Mouse (Mus musculus): ENCODE measurements around the gene Ccdc151. TPM values are rescaled to one million over a fixed set of nuclear protein-coding genes. Genes with fewer than 3 reads are reported as not detected.

Ccdc151 gene
- polyA plus RNA-seq, 1 experiment from 2014 or later: 1.5 TPM

GRCm38 (mm10) chr9:21992227-21992626 is 10.2 kb downstream of the Ccdc151 start:
- no peak overlapping the region for H3K27ac ChIP-seq
- H3K27me3 ChIP-seq: peaks cover 74% of the 10 kb centered on the region

GRCm38 (mm10) chr9:21989230-21990110 is 13.0 kb downstream of the Ccdc151 start, which contains the start of gene Rgl3:
Rgl3 (minus strand) TSS chr9:21989446.
- under 1% methylated on average over 42 of the region's 42 CpGs for WGBS
- Histone ChIP-seq H3K4me3 (peak within 1 kb of the TSS; percentile 45), H3K4me2 (replicated peaks) (peak within 1 kb of the TSS; percentile 76), H3K4me1 (peaks cover 26% of the 10 kb centered on the region), H3K9me3 (no peaks in the 10 kb centered on the region), H3K27ac (no peak within 1 kb of the TSS), H3K36me3 (no peaks in the 10 kb centered on the region), H3K27me3 (peaks cover 93% of the 10 kb centered on the region), H3K9ac (peak within 1 kb of the TSS; percentile 63)
- ATAC-seq (ENCODE audit: low FRiP score, low read depth): no peak

More at GRCm38 (mm10) chr9:21992227-21992626, 10.2 kb downstream of the Ccdc151 start:
- Histone ChIP-seq H3K36me3 (no peaks in the 10 kb centered on the region), H3K4me3 (no peak overlapping the region), H3K4me1 (peaks cover 26% of the 10 kb centered on the region), H3K4me2 (replicated peaks) (no peak overlapping the region), H3K9me3 (no peaks in the 10 kb centered on the region), H3K9ac (no peak overlapping the region)
- ATAC-seq (ENCODE audit: low FRiP score, low read depth): no peak
- WGBS: 78% methylated on average over 4 of the region's 4 CpGs

- Histone ChIP-seq H3K36me3 (no peaks in the 10 kb centered on the region), H3K9me3 (no peaks in the 10 kb centered on the region), H3K4me1 (peaks cover 26% of the 10 kb centered on the region), H3K4me2 (replicated peaks) (peak overlapping the region; percentile 76), H3K27ac (no peak overlapping the region), H3K9ac (peak overlapping the region; percentile 63), H3K27me3 (peaks cover 94% of the 10 kb centered on the region), H3K4me3 (peak overlapping the region; percentile 45)
- WGBS: 1% methylated on average over 32 of the region's 32 CpGs
- no peak for ATAC-seq (ENCODE audit: low FRiP score, low read depth)
Observed at GRCm38 (mm10) chr9:21988421-21989101, 13.9 kb downstream of the Ccdc151 start.

- no peak overlapping the region for H3K9ac ChIP-seq
- no peaks in the 10 kb centered on the region for H3K36me3 ChIP-seq
- WGBS: 8% methylated on average over 36 of the region's 36 CpGs
- peak overlapping the region; percentile 76 for H3K4me2 ChIP-seq (replicated peaks)
- H3K27ac ChIP-seq: no peak overlapping the region
- no peaks in the 10 kb centered on the region for H3K9me3 ChIP-seq
- H3K4me3 ChIP-seq: peak overlapping the region; percentile 45
- peaks cover 90% of the 10 kb centered on the region for H3K27me3 ChIP-seq
- ATAC-seq (ENCODE audit: low FRiP score, low read depth): no peak
- peaks cover 26% of the 10 kb centered on the region for H3K4me1 ChIP-seq
Observed at GRCm38 (mm10) chr9:21987592-21988342, 14.7 kb downstream of the Ccdc151 start.

- Histone ChIP-seq H3K27me3 (peaks cover 52% of the 10 kb centered on the region), H3K9me3 (no peaks in the 10 kb centered on the region), H3K36me3 (no peaks in the 10 kb centered on the region), H3K4me2 (replicated peaks) (no peak overlapping the region), H3K4me1 (peaks cover 12% of the 10 kb centered on the region), H3K4me3 (no peak overlapping the region), H3K9ac (no peak overlapping the region), H3K27ac (no peak overlapping the region)
- 36% methylated on average over 3 of the region's 3 CpGs for WGBS
- no peak for ATAC-seq (ENCODE audit: low FRiP score, low read depth)
Observed at GRCm38 (mm10) chr9:21983911-21984310, 18.5 kb downstream of the Ccdc151 start.

GRCm38 (mm10) chr9:21978398-21979128 is 23.9 kb downstream of the Ccdc151 start:
- Histone ChIP-seq H3K36me3 (no peaks in the 10 kb centered on the region), H3K4me3 (no peak overlapping the region), H3K9me3 (no peaks in the 10 kb centered on the region), H3K4me1 (no peaks in the 10 kb centered on the region), H3K27me3 (peaks cover 4% of the 10 kb centered on the region; the same call in 1 of the 2 replicates), H3K27ac (no peak overlapping the region), H3K4me2 (replicated peaks) (no peak overlapping the region), H3K9ac (no peak overlapping the region)
- no peak for ATAC-seq (ENCODE audit: low FRiP score, low read depth)
- 92% methylated on average over 4 of the region's 4 CpGs for WGBS

GRCm38 (mm10) chr9:21977972-21978371 is 24.5 kb downstream of the Ccdc151 start:
- Histone ChIP-seq H3K27me3 (no peaks in the 10 kb centered on the region), H3K9ac (no peak overlapping the region), H3K27ac (no peak overlapping the region), H3K4me2 (replicated peaks) (no peak overlapping the region), H3K4me3 (no peak overlapping the region), H3K36me3 (no peaks in the 10 kb centered on the region), H3K9me3 (no peaks in the 10 kb centered on the region), H3K4me1 (no peaks in the 10 kb centered on the region)
- WGBS: 26% methylated on average over 2 of the region's 2 CpGs
- no peak for ATAC-seq (ENCODE audit: low FRiP score, low read depth)

GRCm38 (mm10) chr9:21977331-21977730 is 25.1 kb downstream of the Ccdc151 start:
- ATAC-seq (ENCODE audit: low FRiP score, low read depth): no peak
- H3K9ac ChIP-seq: no peak overlapping the region
- no peaks in the 10 kb centered on the region for H3K36me3 ChIP-seq
- no peaks in the 10 kb centered on the region for H3K27me3 ChIP-seq
- 84% methylated on average over 5 of the region's 5 CpGs for WGBS
- no peaks in the 10 kb centered on the region for H3K9me3 ChIP-seq
- no peak overlapping the region for H3K4me2 ChIP-seq (replicated peaks)
- no peak overlapping the region for H3K27ac ChIP-seq
- H3K4me3 ChIP-seq: no peak overlapping the region
- H3K4me1 ChIP-seq: no peaks in the 10 kb centered on the region

- Histone ChIP-seq H3K36me3 (no peaks in the 10 kb centered on the region), H3K9me3 (no peaks in the 10 kb centered on the region), H3K4me3 (no peak overlapping the region), H3K9ac (no peak overlapping the region), H3K27me3 (no peaks in the 10 kb centered on the region), H3K27ac (no peak overlapping the region), H3K4me1 (no peaks in the 10 kb centered on the region), H3K4me2 (replicated peaks) (no peak overlapping the region)
- 85% methylated on average over 10 of the region's 10 CpGs for WGBS
- ATAC-seq (ENCODE audit: low FRiP score, low read depth): no peak
Observed at GRCm38 (mm10) chr9:21976626-21977175, 25.7 kb downstream of the Ccdc151 start.

GRCm38 (mm10) chr9:21969304-21969703 is 33.1 kb downstream of the Ccdc151 start:
- no peaks in the 10 kb centered on the region for H3K9me3 ChIP-seq
- ATAC-seq (ENCODE audit: low FRiP score, low read depth): no peak
- H3K4me1 ChIP-seq: no peaks in the 10 kb centered on the region
- no peak overlapping the region for H3K9ac ChIP-seq
- H3K27me3 ChIP-seq: peaks cover 4% of the 10 kb centered on the region; the same call in 1 of the 2 replicates
- no peaks in the 10 kb centered on the region for H3K36me3 ChIP-seq
- 83% methylated on average over 4 of the region's 4 CpGs for WGBS
- no peak overlapping the region for H3K4me3 ChIP-seq
- H3K4me2 ChIP-seq (replicated peaks): no peak overlapping the region
- no peak overlapping the region for H3K27ac ChIP-seq

GRCm38 (mm10) chr9:21968883-21969282 is 33.6 kb downstream of the Ccdc151 start:
- H3K27ac ChIP-seq: no peak overlapping the region
- peaks cover 8% of the 10 kb centered on the region for H3K27me3 ChIP-seq
- WGBS: 56% methylated on average over 6 of the region's 6 CpGs
- no peak overlapping the region for H3K4me3 ChIP-seq
- H3K9me3 ChIP-seq: no peaks in the 10 kb centered on the region
- no peaks in the 10 kb centered on the region for H3K4me1 ChIP-seq
- no peak overlapping the region for H3K9ac ChIP-seq
- H3K4me2 ChIP-seq (replicated peaks): no peak overlapping the region
- H3K36me3 ChIP-seq: no peaks in the 10 kb centered on the region
- no peak for ATAC-seq (ENCODE audit: low FRiP score, low read depth)
